Mouse (Mus musculus) cerebellum, adult (tissue): ENCODE measurements around the gene Clca2.
A peak's percentile ranks its signal among the peaks of the same experiment; 100 is the strongest.

Source experiments
- ATAC-seq: cut with Nextera tagmentation; 2 replicates; pipeline ENCODE4 v1.9.2; 2017; ENCODE audit warnings: mild to moderate bottlenecking, moderate library complexity, mixed read lengths; ENCODE audit not compliant: insufficient number of reproducible peaks, low FRiP score, low TSS enrichment

The Clca2 gene

GRCm38 (mm10) chr3:145099291-145099690 lies at the start of gene Clca2:
Clca2 (minus strand) TSS chr3:145099443.
- ATAC-seq: no peak

- ATAC-seq: no peak
Observed at GRCm38 (mm10) chr3:145147952-145148351, 48.7 kb upstream of the Clca2 start.

- no peak for ATAC-seq
Observed at GRCm38 (mm10) chr3:145147483-145147882, 48.2 kb upstream of the Clca2 start.

GRCm38 (mm10) chr3:145146871-145147270 lies 47.6 kb upstream of the Clca2 start:
- ATAC-seq: no peak

- no peak for ATAC-seq
Observed at GRCm38 (mm10) chr3:145143856-145144255, 44.6 kb upstream of the Clca2 start.

- no peak for ATAC-seq
Observed at GRCm38 (mm10) chr3:145142925-145143324, 43.7 kb upstream of the Clca2 start.

- ATAC-seq: no peak
Observed at GRCm38 (mm10) chr3:145140236-145140635, 41.0 kb upstream of the Clca2 start.

- no peak for ATAC-seq
Observed at GRCm38 (mm10) chr3:145131210-145131868, 32.1 kb upstream of the Clca2 start.

GRCm38 (mm10) chr3:145129356-145129755 lies 30.1 kb upstream of the Clca2 start:
- no peak for ATAC-seq

- ATAC-seq: no peak
Observed at GRCm38 (mm10) chr3:145126618-145127017, 27.4 kb upstream of the Clca2 start.

GRCm38 (mm10) chr3:145119425-145119824 lies 20.2 kb upstream of the Clca2 start:
- no peak for ATAC-seq

- ATAC-seq: 0 out of 2 replicates have a peak, but pooled peaks have one; percentile 28
Observed at GRCm38 (mm10) chr3:145119002-145119358, 19.7 kb upstream of the Clca2 start.

- peak; percentile 97 for ATAC-seq
Observed at GRCm38 (mm10) chr3:145118254-145119001, 19.2 kb upstream of the Clca2 start, which contains the start of gene Odf2l. Odf2l (plus strand) TSS chr3:145118588.

- no peak for ATAC-seq
Observed at GRCm38 (mm10) chr3:145117637-145118036, 18.4 kb upstream of the Clca2 start.

- no peak for ATAC-seq
Observed at GRCm38 (mm10) chr3:145115169-145115568, 15.9 kb upstream of the Clca2 start.

- no peak for ATAC-seq
Observed at GRCm38 (mm10) chr3:145105773-145106504, 6.7 kb upstream of the Clca2 start.

GRCm38 (mm10) chr3:145105076-145105772 lies 6.0 kb upstream of the Clca2 start:
- ATAC-seq: no peak

- ATAC-seq: no peak
Observed at GRCm38 (mm10) chr3:145103770-145104169, 4.5 kb upstream of the Clca2 start.

- ATAC-seq: no peak
Observed at GRCm38 (mm10) chr3:145103321-145103720, 4.1 kb upstream of the Clca2 start.

GRCm38 (mm10) chr3:145101891-145102555 lies 2.8 kb upstream of the Clca2 start:
- no peak for ATAC-seq
